Mouse (Mus musculus): ENCODE results near the gene Amz1. TPM values are rescaled to one million over a fixed set of nuclear protein-coding genes. Genes with fewer than 3 reads are reported as not detected.
A peak's percentile ranks its signal among the peaks of the same experiment; 100 is the strongest.

Gene Amz1
- total RNA-seq, 2 experiments from 2014 or later = 3.0 to 4.4 TPM

DNA sequence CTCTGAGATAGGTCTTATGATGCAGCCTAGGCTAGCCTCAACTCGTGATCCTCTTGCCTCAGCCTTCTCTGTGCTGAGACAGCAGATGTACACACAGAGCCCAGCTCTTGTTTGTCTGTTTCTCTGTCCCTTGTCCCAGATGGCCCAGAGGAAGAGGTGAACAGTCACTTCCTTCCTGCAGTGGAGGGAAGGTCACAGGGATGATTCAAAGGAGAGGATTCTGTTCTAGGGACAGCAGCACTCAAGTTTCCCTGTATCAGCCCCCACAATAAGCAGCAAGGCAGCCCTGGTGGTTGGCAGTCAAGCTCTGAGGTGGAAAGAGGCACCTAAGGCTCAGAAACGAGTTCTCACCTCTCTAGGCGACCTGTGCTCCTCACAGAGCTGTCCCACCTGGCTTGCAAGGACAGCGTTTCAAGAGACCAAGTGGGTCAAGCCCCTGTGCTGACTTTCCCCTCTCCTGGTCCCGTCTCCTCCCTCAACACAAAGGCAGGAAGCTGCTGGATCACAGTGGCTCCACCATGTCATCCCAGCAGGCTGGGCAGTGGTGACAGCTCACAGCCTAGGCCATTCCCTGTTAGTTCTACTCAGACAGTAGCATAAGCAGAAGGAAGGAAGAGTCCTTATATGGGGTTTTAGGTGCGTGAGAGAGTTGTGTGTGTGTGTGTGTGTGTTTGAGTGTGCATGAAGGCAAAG lies 41.1 kb downstream of the Amz1 start:
- ATAC-seq (ENCODE audit: poor library complexity, severe bottlenecking) = no peak

DNA sequence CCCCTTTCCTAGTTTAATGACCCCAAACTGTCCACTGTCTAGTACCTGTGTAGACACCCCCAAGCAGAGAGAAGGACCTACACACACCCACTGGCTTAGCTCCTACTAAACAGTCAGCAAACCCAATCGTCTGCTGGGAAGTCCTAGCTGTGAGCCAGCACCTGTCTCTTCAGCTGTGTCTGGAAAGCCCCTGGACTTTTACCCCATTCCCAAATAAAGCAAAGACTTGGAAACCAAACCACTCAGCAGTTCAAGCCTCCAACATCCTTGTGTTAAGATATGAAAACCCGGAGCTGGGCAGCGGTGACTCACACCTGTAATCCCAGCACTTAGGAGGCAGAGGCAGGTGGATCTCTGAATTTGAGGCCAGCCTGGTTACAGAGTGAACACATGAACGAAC lies 42.6 kb downstream of the Amz1 start:
- ATAC-seq (ENCODE audit: poor library complexity, severe bottlenecking) = no peak

DNA sequence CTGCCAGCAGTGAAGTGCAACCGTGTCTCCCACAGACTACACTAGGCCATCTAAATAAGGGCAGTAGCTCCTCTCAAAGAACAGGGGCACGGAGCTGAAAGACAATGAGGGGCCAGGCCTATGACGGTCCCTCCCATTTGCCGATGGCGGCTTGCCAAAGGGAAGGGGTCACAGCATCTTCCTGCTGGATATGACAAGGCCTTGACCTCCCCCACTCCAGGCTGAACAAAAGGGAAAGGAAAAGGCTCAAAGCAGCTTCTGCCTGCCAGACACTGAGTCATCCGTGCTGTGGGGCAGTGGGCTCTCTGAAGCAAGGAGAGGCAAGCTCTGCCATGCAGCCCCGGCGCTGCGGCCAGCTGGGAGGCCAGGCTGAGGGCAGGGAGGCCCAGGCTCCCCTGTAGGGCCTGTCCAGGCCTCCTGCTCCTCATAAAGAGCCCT lies 43.8 kb downstream of the Amz1 start:
- ATAC-seq (ENCODE audit: poor library complexity, severe bottlenecking) = no peak

DNA sequence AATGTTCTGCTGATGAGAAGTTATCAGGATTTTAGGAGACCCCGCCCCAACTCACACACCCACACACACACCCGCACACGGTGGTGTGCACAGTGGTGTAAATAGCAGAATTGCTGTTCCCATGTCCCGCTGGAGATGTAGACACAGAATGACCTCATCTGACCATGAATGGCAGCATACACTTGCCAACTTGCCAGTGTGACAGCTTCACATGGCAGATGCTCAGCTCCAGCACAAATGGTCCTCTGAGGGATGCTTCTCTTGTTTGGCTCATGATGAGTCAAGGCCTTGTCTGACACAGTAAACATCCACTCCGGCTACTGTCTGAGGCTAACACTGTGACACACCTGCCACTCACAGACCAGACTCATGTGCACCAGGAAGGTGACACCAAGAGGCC lies 44.4 kb downstream of the Amz1 start:
- ATAC-seq (ENCODE audit: poor library complexity, severe bottlenecking) = no peak

DNA sequence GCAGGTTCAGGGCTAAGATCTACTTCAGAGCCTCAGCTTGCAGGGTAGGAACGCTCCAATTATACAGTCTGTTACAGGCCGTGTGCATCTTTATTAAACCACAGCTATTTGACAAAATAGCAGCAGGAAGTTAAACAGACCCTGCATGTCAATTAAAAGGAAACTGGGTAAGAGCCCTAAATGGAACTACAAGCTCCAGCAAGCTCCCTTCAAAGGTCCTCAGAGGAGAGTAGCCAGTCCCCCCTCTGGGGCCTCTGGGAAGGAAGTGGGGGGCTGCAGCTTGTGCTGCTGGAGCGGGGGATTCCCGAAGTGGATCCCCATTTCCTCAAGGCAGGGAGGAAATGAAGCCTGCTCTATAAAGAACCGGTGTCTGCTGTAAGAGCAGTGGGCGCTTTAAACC lies 47.7 kb downstream of the Amz1 start:
- ATAC-seq (ENCODE audit: poor library complexity, severe bottlenecking) = no peak

DNA sequence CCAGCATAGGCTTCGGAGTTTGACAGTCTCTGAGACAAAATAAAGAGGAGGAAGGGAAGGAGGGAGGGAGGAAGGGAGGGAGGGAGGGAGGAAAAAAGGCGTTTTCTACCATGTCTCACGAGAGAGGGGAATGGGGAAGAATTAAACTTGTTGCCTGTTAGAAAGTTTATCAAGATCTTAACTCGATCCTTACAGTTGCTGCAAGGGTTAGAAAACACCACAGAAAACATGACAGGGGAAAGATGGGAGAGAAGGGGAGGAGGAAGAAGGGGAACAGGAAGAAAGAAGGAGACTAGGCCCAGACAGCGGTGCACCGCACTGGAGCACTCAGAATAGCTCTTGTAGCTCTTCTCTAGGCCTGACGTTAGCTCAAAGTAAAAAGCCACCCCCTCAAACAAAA lies 48.2 kb downstream of the Amz1 start:
- ATAC-seq (ENCODE audit: poor library complexity, severe bottlenecking) = no peak

DNA sequence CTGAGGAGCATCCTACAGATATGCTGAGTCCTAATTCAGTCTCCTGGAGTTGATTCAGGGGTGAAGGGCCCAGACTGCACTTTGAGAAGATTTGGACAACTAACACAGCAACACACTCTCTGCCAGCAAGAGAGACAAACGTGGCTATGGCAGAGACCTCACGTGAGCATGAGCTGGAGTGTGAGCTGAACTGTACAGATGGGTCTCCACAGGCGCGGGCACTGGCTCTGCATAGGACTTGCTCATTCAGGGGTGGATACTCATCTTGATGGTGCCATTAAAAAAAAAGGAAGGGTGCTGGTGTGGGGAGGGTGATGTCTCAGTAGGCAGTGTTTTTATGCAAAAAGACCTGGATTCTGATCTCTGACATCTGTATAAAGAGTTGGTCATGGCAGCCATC lies 51.2 kb downstream of the Amz1 start:
- no peak for ATAC-seq (ENCODE audit: poor library complexity, severe bottlenecking)

DNA sequence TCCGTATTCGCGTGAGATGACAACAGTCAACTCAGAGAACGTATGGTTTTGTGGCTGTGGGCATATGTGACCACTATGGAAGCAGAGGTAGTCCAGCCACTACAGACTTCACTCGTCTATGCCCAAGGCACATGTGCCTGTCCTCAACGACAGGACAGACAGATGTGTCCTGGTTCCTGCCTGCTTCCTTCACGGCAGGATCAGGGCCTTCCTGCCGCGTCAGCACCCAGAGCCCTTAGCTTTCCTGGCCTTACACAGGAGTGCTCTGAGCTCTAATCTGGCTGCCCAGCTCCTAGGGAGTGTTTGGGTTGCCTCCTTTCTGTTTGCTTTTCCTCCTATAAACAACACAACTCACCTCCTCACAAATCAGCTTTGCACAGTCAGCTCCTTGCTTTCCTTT lies 53.0 kb downstream of the Amz1 start:
- no peak for ATAC-seq (ENCODE audit: poor library complexity, severe bottlenecking)

DNA sequence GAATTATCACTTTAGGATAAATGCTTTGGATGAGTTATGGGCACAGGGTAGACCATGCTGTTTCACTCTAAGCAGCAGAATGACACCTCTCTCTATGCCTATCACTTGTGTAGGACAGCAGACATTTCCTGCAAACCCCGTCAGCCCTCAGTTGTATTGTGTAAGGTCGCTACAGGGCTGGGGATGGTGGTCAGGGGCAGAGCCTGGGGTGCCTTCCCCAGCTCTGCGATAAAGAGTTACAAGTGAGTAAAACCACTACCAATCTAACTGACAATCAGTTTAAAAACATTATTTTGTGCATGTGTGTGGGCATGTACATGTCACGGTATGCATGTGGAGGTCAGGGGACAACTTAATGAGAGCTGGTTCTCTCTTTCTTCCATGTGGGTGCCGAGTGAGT lies 57.2 kb downstream of the Amz1 start:
- peak; percentile 41 for ATAC-seq (ENCODE audit: poor library complexity, severe bottlenecking)

DNA sequence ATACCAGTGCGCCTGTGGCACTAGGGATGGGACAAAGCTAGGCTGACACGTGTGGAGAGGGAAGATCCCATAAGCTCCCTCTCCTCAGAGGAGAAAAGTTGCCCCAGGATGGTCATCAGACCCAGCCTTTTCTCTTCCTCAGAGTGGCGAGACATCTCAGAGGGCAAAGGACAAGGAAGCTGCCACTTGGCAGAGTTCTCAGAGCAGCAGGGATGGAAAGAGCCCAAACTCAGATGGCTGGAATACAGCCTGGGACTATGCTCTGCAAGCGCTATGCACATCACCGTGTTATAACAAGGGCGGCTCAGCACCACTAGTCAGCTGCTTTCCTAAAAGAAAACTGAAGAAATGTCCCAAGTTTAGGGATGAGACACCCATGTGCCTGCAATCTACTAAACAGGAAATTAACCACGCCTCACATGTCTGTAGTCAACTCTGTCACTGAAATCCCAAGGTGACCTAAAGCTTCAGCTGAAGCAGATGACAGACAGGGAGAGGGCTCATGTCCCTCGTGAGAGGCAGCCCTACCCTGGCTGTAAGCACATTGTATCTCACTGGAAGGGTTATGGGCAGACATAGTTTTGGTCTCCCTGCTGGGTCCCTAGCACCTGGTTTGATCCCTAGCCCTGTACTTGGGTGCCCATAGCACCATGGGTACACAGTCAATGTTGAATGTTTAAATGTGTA lies 58.1 kb downstream of the Amz1 start:
- ATAC-seq (ENCODE audit: poor library complexity, severe bottlenecking) = no peak

DNA sequence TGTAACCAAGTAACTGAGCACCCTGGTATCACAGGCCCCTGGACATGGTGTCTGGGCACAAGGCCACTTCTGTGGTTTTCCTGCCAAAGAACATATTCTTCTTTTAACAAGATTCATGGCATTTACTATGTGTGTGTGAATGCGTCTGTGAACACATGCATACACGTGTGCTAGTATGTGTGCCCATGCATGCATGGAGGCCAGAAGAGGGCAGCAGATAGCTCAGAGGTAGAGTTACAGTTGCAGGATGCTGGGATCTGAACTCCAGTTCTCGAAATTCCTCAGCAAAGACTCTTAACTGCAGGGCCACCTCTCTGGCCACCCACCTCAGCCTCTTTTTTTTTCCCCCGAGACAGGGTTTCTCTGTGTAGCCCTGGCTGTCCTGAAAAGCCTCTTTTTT lies 59.6 kb downstream of the Amz1 start:
- ATAC-seq (ENCODE audit: poor library complexity, severe bottlenecking) = no peak

DNA sequence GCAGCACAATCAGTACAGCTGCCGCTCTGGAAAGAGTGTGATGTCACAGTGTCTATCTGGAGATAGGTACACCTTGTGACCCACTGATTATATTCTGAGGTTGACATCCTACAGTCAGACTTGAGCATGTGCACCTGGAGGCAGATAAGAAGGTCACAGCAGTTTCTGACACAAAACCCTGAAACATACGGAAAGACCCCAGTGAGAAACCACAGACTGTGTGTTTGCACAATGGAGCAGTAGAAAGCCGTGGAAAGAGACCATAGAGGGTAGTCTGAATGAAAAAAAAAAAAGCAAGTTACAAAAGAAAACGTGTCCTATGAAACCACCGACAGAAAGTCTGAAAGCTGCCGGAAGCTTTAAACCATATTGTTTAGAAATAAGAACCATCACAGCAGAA lies 60.4 kb downstream of the Amz1 start:
- ATAC-seq (ENCODE audit: poor library complexity, severe bottlenecking) = peak; percentile 30; the same call in 1 of the 2 replicates

DNA sequence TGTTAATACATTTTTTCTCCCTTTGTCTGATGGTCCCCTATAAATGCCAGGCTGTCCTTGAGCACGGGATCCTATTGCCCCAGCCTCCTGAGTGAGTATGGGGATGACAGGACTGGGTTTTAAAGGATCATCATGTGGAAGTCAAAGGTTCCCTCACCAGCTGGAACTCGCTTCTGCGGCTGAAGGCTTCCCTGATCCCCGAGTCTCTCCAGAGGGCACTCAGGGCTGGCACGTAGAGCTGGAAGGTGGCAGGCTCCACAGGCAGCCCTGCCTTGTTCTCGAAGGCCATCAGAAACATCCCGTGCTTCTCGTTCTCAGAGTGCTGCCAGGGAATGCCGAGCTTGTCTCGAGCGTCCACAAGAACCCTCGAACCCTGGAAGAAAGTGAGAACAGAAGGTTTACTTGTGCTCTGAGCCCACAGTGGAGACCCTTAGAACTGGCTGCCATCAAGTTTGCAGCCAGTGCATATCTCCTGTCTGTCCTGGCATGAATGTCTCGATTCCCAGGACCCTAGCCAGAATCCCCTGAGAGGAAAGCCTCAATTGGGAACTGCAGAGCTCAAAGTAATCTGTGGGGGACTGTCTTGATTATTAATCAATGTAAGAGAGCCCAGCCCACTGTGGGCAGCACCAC lies 61.4 kb downstream of the Amz1 start:
- no peak for ATAC-seq (ENCODE audit: poor library complexity, severe bottlenecking)

DNA sequence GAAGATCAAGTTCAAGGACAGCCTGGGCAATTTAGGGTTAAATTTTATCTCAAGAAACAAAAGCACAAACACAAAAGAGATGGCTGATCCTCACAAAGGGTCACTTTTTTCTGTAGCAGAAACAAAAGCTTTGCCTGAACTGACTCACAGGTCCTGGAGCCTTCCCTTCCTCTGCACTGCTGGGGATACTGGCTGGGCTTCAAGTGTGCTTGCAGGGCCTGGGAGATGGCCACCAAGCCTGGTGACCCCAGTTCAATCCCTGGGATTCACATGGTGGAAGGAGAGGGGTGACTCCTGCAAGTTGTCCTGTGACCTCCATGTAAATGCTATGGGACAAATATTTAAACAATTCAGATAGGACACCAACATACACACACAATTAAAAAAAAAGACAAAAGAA lies 65.6 kb downstream of the Amz1 start:
- ATAC-seq (ENCODE audit: poor library complexity, severe bottlenecking) = no peak

DNA sequence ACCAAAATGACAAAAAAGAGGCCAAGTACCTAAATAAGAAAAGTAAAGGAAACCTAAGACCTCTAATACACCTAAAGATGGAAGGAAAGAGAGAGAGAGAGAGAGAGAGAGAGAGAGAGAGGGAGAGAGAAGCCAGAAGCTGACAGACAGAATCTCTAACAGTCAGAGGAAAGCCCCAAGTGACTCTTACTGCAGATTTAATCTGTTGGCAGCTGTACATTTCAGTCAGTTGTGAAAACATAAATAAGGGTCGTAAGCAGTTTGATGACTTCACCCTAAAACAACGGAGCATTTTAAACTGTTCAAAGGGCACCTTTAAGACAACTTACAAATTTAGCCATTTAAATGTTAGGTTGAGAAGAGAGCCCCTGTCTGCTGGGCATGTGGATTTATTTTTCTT lies 66.5 kb downstream of the Amz1 start:
- no peak for ATAC-seq (ENCODE audit: poor library complexity, severe bottlenecking)

DNA sequence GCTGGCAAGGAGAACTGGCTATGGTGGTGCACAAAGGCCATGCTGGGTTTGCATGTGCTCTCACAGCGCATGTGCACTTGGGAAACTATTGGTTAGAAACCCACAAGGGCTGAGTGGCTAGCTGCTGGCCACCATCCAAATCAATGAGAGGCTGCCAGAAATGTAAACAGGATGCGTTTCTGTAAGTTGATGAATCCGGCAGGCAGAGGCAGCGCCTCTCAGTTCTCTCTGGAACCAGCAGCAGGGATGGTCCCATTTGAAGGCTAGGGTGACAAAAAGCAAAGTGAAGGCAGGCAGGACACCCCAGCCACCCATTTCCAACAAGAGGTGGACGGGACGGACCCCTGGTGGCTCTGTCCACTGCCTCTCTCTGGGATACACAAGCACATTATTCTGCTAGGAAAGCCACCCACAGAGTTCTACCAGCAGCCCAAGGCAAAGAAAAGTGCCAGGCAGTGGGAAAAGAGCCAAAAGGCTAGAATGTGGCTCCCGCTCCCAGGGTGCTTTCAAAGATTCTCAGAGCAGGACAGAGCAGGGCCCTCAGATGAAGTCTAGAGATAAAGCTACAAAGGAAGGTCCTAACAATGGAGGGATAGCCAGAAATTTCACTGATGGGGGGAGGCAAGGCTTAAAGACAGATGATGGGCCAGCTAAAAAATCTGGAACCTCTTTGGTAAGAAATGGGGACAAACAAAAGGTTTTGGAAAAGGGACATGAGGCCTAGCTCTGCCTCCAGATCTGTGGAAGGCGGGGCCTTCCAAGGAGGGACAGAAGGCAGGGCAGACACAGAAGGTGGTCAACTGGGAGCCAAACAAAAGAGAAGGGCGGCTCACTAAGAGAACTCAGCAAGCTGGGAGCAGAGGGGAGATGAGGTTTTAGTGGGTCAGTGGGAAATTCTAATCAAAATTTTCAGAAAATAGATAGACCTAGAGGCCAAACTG lies 67.3 kb downstream of the Amz1 start:
- peak; percentile 28 for ATAC-seq (ENCODE audit: poor library complexity, severe bottlenecking)

DNA sequence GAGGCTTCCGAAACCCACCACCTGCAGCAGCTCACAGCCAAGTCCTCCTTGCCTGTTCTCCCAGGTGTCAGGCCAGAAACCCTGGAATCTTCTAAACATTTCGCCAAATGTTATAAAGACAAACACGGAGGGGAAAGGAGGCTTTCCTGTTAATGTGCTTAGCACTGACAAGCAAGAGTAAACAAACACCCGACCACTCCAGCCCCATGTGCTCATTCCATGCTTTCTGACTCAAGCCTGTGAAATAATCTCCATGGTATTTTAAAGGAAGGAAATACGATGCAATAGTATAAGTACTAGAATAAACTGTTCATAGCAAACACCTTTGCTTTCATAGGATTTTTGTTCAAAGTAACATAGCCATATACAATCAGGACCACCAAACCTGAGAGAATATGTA lies 68.3 kb downstream of the Amz1 start:
- ATAC-seq (ENCODE audit: poor library complexity, severe bottlenecking) = no peak

DNA sequence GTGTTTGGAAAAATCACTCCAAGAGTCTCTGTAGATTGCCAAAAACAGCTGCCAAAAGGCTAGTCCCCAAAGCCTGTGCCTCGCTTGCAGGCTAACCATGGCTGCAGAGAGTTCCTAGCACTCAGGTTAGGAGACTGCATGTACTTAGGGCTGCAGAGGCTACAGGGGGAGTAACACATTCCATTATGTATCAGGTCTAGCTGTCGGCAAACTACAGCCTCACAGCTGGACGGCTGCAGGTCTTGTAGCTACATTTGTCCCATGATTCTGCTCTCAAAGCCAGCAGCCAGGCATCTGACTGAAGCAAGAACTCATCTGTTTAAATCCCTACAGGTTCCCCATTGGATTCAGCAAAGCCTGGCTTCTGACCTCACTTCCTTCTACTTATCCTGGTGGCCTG lies 70.8 kb downstream of the Amz1 start:
- ATAC-seq (ENCODE audit: poor library complexity, severe bottlenecking) = peak; percentile 33

DNA sequence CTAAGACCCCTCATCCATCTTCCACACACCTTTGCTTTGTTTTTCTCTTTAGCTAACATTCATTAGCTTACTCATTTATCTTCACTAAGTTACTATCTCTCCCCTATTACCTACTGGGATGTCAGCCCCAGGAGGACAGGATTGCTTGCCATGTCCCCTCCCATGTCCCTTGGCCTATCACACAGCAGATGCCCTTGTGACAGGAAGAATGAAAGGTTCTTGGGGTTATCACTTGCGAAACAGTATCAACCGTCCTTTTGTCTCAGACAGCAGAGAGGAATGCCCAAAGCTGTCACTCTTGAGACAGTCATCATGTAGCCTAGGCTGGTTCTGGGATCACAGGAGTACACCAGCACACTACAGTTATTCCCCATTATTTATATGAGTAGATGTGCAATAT lies 71.2 kb downstream of the Amz1 start:
- ATAC-seq (ENCODE audit: poor library complexity, severe bottlenecking) = peak; percentile 65

DNA sequence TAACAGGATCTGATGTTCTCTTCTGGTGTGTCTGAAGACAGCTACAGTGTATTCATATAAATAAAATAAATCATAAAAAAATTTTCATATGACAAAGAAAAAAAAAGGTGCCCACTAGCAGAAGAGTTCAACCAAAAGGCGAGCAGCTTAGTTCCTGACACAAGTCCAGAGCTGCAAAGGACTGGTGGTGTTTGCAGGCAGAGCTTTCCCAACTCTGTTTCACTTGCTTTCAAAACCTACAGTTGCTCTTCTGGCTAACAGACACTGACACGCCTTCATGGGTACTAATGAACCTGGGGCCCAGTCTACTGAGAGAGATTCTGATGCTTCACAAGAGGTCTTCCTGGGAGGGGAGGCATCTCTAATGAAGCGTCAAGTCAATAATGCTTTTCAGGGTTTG lies 72.1 kb downstream of the Amz1 start:
- ATAC-seq (ENCODE audit: poor library complexity, severe bottlenecking) = no peak

DNA sequence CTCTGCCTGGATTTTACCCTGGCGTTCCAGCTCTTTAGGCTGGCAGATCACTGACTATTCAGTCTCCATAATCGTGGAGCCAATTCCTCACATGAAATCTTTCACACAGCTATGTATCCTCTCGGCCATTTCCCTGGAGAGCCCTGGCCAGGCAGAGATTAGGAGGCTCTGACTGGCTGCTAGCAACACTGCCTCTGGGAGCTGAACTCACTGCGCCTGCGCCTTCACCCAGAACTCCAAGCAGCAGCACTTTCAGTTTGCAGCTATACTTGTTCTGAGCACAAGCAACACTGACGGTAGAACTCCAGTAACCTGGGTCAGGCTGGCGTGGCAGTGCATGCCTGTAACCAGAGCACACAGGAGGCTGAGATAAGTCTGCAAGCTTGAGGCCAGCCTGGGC lies 74.2 kb downstream of the Amz1 start:
- ATAC-seq (ENCODE audit: poor library complexity, severe bottlenecking) = no peak

Measured in megakaryocyte, adult 5-6 weeks (primary cell).